Mouse (Mus musculus): ENCODE results near the gene Zfp108. TPM values are rescaled to one million over a fixed set of nuclear protein-coding genes. Genes with fewer than 3 reads are reported as not detected.

Zfp108 gene
- not detected in 2 replicates for polyA plus RNA-seq (2012; ENCODE audit: low replicate concordance)

DNA sequence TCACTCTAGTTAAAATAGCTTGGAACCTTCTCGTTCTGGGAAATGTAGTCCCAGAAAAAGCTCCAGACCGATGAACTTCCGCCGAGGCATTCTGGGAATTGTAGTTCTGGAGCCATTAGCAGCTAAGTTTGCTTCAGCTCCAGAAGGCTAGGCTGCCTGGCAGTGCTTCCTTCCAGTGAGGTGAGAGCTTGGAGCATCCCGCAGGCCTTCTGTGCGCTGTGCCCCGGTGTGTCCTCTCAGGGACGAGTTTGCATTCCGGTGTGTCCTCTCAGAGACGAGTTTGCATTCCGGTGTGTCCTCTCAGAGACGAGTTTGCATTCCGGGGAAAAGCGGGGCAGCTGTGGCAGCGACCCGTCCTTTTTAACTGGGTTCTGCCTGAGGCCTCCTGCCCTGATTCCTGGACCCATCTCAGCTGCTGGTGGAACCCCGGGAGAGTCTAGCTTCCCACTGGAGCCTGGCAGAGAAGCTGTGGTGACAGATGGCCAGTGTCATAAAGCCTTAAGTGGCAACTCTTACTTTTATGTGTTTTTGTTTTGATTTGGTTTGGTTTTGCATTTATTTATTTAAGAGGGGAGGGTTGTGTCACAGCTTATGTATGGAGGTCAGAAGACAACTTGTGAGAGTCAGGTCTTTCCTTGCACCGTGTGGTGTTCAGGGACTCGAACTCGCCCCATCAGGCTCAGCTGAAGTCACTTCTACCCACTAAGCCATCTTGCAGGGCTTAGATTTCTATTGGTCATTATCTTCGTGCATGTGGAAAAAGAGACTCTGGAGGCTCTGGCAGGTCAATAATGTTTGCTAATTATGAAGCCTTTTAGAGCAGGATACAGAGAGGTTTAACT, at the start of gene Zfp108:
TSS of gene Zfp108 (plus strand) at position 162 of the 842 bp plus-strand sequence.

DNA sequence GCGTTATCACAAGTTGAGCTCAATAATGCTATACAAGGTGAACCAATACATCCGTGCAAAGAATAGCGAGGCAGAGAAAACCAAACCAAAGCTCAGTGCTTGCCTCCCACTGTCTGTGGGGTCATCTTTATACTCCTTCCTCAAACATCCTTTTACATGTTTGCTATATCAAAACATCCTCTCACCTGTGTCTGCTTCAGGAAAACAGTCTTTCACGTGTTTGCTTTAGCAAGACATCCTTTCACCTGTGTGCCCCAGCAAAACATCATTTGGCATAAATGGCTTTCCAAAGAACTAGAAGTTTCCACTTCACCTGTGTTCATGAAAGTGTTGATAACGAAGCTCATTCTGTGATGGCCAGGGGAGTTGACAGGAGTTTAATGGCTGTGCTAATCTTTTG, 43.3 kb upstream of the Zfp108 start, which contains the start of gene Zfp111:
TSS of gene Zfp111 (minus strand) at position 101 of the 400 bp plus-strand sequence.

DNA sequence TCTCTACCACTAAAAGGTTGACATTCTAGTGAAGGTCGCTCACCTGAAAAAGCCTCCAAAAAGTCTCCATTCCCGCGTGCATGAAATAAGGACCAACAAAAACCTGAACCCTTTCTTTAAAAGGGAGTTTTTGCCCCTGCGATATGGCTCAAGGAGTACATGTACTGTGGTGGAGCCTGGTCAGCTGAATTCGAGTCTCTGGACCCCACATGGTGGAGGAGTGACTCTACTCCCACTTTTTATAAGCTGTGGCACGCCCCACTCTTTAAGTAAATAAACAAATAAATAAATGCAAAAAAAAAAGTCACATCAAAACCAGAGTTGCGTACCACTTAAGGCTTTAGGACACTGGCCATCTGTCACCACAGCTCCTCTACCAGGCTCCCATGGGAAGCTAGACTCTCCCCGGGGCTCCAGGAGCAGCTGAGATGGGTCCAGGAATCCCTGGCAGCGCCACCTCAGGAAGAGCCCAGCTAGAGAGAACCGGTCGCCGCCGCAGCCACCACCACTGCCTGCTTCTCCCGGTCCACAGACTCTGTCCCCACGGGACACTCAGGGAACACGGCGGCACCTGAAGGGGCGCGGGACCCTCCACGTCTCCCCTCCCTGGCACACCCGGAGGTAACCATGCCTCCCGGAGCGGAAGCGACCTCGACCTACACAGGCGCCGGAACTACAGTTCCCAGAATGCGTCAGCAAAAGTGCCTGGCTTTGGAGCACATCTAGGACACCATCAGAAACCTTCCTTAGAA, 17.4 kb upstream of the Zfp108 start, which contains the start of gene Zfp109:
TSS of gene Zfp109 (minus strand) at position 521 of the 752 bp plus-strand sequence.

DNA sequence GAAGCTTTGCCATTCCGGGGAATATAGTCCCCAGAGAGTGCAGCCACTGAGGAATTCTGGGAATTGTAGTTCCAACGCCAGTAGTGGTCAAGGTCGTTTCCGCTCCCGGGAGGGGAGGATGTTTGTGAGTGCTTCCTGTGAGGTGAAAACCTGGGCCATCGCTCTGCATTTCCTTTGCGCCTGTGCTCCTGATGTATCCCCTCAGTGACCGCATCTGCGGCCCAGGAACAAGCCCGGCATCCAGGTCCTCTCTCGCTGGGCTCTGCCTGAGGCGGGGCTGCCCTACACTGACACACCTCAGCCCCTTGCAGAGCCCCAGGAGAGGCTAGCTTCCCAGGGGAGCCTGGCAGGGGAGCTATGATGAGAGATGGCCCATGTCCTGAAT, 15.7 kb downstream of the Zfp108 start, which contains the start of gene Zfp93:
TSS of gene Zfp93 (plus strand) at position 133 of the 385 bp plus-strand sequence.

DNA sequence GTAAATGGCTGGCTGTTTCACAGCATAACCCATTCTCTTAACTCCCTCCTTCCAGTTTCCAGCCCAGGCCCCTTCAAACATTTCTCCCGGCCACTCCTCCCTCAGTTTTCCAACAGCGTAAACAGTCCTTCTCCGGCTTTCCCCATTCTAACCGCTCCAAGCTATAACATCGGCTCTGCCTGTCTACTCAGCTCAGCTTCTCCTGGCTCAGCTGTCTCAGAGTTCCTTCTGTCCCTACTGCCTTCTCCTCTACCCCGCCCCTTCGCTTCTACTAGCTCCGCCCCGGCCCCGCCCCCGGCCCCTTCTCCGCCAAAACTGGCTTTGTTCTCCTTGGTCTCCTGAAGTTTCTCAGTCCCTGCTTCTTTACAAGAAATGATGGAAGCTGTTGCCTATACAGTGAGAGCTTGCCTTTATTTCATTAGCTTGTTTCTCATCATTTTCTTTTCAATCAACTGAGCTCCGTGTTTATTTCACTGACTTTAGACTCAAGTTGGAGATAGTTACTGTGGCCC, 46.2 kb downstream of the Zfp108 start, which contains the start of gene Zfp61:
TSS of gene Zfp61 (minus strand) at position 462 of the 512 bp plus-strand sequence.

Other genes with a start within 250 kb of the Zfp108 start
- gene Vmn1r183, start 201.5 kb upstream of the Zfp108 start, polyA plus RNA-seq (2012; ENCODE audit: low replicate concordance), result 0.02 TPM in 1 of 2 replicates, not detected in the other
- 7.8 and 16.9 TPM in 2 replicates for gene Zfp180, start 172.9 kb upstream of the Zfp108 start, polyA plus RNA-seq (2012; ENCODE audit: low replicate concordance)
- gene Zfp112, start 142.5 kb upstream of the Zfp108 start, polyA plus RNA-seq (2012; ENCODE audit: low replicate concordance), result 0.11 and 0.33 TPM in 2 replicates
- 0.20 and 0.44 TPM in 2 replicates for gene Zfp235, start 120.6 kb upstream of the Zfp108 start, polyA plus RNA-seq (2012; ENCODE audit: low replicate concordance)
- gene Zfp114, start 79.7 kb upstream of the Zfp108 start, polyA plus RNA-seq (2012; ENCODE audit: low replicate concordance), result 0.41 TPM in 1 of 2 replicates, not detected in the other
- gene Zfp111, start 43.4 kb upstream of the Zfp108 start, polyA plus RNA-seq (2012; ENCODE audit: low replicate concordance), result not detected in 2 replicates
- gene Zfp109, start 17.2 kb upstream of the Zfp108 start, polyA plus RNA-seq (2012; ENCODE audit: low replicate concordance), result 0.56 TPM in 1 of 2 replicates, not detected in the other
- gene Zfp93, start 15.6 kb downstream of the Zfp108 start, polyA plus RNA-seq (2012; ENCODE audit: low replicate concordance), result 0.33 and 0.41 TPM in 2 replicates
- 1.4 and 3.6 TPM in 2 replicates for gene Zfp61, start 46.4 kb downstream of the Zfp108 start, polyA plus RNA-seq (2012; ENCODE audit: low replicate concordance)
- gene Zfp94, start 61.9 kb downstream of the Zfp108 start, polyA plus RNA-seq (2012; ENCODE audit: low replicate concordance), result 1.3 and 1.9 TPM in 2 replicates
- gene Tescl, start 79.1 kb downstream of the Zfp108 start, polyA plus RNA-seq (2012; ENCODE audit: low replicate concordance), result not detected in 2 replicates
- gene Lypd5, start 94.4 kb downstream of the Zfp108 start, polyA plus RNA-seq (2012; ENCODE audit: low replicate concordance), result not detected in 2 replicates
- 200 and 304 TPM in 2 replicates for gene Kcnn4, start 115.5 kb downstream of the Zfp108 start, polyA plus RNA-seq (2012; ENCODE audit: low replicate concordance)
- 75.6 and 251 TPM in 2 replicates for gene Smg9, start 144.8 kb downstream of the Zfp108 start, polyA plus RNA-seq (2012; ENCODE audit: low replicate concordance)
- not detected in 2 replicates for gene Irgc1, start 197.5 kb downstream of the Zfp108 start, polyA plus RNA-seq (2012; ENCODE audit: low replicate concordance)
- gene Plaur, start 207.7 kb downstream of the Zfp108 start, polyA plus RNA-seq (2012; ENCODE audit: low replicate concordance), result 37.3 and 49.5 TPM in 2 replicates
- 4.2 and 15.4 TPM in 2 replicates for gene Cadm4, start 227.2 kb downstream of the Zfp108 start, polyA plus RNA-seq (2012; ENCODE audit: low replicate concordance)